Mouse (Mus musculus): ENCODE measurements at regions not wholly inside any gene's neighbourhood (a gene's known extent, or its start where the extent isn't known, plus 50 kb on each side); places are given as distances from the start of the nearest gene placed in this dataset.

GRCm38 (mm10) chr10:16600041-16600440, 1123.0 kb upstream of the Cited2 start:
- DNase-seq = no peak

GRCm38 (mm10) chr10:16600551-16601224, 1122.3 kb upstream of the Cited2 start:
- DNase-seq = no peak

GRCm38 (mm10) chr10:16601225-16601595, 1121.8 kb upstream of the Cited2 start:
- DNase-seq = no peak

GRCm38 (mm10) chr10:16608339-16608738, 1114.7 kb upstream of the Cited2 start:
- no peak for DNase-seq

GRCm38 (mm10) chr10:16618752-16619151, 1104.3 kb upstream of the Cited2 start:
- no peak for DNase-seq

GRCm38 (mm10) chr10:16619584-16619983, 1103.4 kb upstream of the Cited2 start:
- no peak for DNase-seq

GRCm38 (mm10) chr10:16620804-16621559, 1102.0 kb upstream of the Cited2 start:
- DNase-seq = no peak

GRCm38 (mm10) chr10:16622821-16623220, 1100.2 kb upstream of the Cited2 start:
- no peak for DNase-seq

- no peak for DNase-seq
Observed at GRCm38 (mm10) chr10:16633236-16633635, 1089.8 kb upstream of the Cited2 start.

GRCm38 (mm10) chr10:16635463-16635862, 1087.6 kb upstream of the Cited2 start:
- DNase-seq = no peak

- DNase-seq = no peak
Observed at GRCm38 (mm10) chr10:16637006-16637405, 1086.0 kb upstream of the Cited2 start.

- DNase-seq = no peak
Observed at GRCm38 (mm10) chr10:16638111-16638510, 1084.9 kb upstream of the Cited2 start.

- no peak for DNase-seq
Observed at GRCm38 (mm10) chr10:16640136-16640535, 1082.9 kb upstream of the Cited2 start.

- no peak for DNase-seq
Observed at GRCm38 (mm10) chr10:16650120-16650519, 1072.9 kb upstream of the Cited2 start.

- no peak for DNase-seq
Observed at GRCm38 (mm10) chr10:16652450-16652849, 1070.6 kb upstream of the Cited2 start.

- no peak for DNase-seq
Observed at GRCm38 (mm10) chr10:16664483-16664882, 1058.5 kb upstream of the Cited2 start.

- DNase-seq = no peak
Observed at GRCm38 (mm10) chr10:16670286-16670685, 1052.7 kb upstream of the Cited2 start.

- no peak for DNase-seq
Observed at GRCm38 (mm10) chr10:16681001-16681400, 1042.0 kb upstream of the Cited2 start.

GRCm38 (mm10) chr10:16685352-16685751, 1037.7 kb upstream of the Cited2 start:
- DNase-seq = no peak

- DNase-seq = no peak
Observed at GRCm38 (mm10) chr10:16706976-16707375, 1016.0 kb upstream of the Cited2 start.

- no peak for DNase-seq
Observed at GRCm38 (mm10) chr10:16713143-16713542, 1009.9 kb upstream of the Cited2 start.

GRCm38 (mm10) chr10:16714065-16714464, 1009.0 kb upstream of the Cited2 start:
- DNase-seq = no peak

GRCm38 (mm10) chr10:16714526-16714925, 1008.5 kb upstream of the Cited2 start:
- no peak for DNase-seq

GRCm38 (mm10) chr10:16742246-16742645, 980.8 kb upstream of the Cited2 start:
- DNase-seq = no peak

GRCm38 (mm10) chr10:16751546-16751945, 971.5 kb upstream of the Cited2 start:
- DNase-seq = no peak

All from cerebellum, adult 11-12 months (tissue).